Mouse (Mus musculus): Measurements from ENCODE around the gene Cldn6. TPM values are rescaled to one million over a fixed set of nuclear protein-coding genes. Genes with fewer than 3 reads are reported as not detected.

Cldn6 gene
- polyA plus RNA-seq, 1 experiment from 2014 or later, result 12.8 TPM

DNA sequence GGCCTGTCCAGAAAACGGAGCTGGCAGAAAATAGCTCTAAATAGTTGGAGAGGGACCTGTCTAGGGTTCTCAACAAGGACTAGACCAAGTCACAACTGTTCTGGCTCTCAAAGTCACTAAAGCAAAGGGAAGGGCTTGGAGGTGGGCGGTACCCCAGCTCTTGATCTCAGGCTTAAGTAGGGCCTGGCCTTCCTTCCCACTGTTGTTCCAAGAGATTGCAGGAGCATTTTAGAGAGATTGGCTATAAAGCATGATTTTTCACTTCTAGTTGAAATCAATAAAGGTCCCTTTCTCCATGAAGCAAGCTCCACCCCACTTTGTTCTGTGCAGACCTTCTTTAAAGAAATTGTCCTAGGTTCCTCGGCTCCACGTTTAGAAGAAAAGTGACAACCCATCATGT lies 46.4 kb downstream of the Cldn6 start:
- H3K4me1 ChIP-seq (replicated peaks; ENCODE audit: control insufficient read depth, insufficient read depth, low read length), result no peaks in the 10 kb centered on the region
- H3K27ac ChIP-seq (ENCODE audit: low read depth, low read length), result no peak overlapping the region
- peak overlapping the region; percentile 76 for H3K9ac ChIP-seq (ENCODE audit: low read depth, low read length)
- H3K36me3 ChIP-seq (ENCODE audit: control insufficient read depth, insufficient read depth, low read length), result no peaks in the 10 kb centered on the region
- H3K27me3 ChIP-seq (ENCODE audit: control insufficient read depth, insufficient read depth, low read length), result no peaks in the 10 kb centered on the region
- no peak for ATAC-seq (ENCODE audit: low FRiP score)
- H3K4me3 ChIP-seq (ENCODE audit: low read depth, low read length), result no peak overlapping the region
- no peaks in the 10 kb centered on the region for H3K9me3 ChIP-seq (ENCODE audit: control insufficient read depth, low read length)
- peak overlapping the region; percentile 94 for H3K4me2 ChIP-seq (replicated peaks; ENCODE audit: low read depth, low read length)
- no peak for DNase-seq (ENCODE audit: low spot score)
- 60% methylated on average over 4 of the region's 4 CpGs for WGBS

DNA sequence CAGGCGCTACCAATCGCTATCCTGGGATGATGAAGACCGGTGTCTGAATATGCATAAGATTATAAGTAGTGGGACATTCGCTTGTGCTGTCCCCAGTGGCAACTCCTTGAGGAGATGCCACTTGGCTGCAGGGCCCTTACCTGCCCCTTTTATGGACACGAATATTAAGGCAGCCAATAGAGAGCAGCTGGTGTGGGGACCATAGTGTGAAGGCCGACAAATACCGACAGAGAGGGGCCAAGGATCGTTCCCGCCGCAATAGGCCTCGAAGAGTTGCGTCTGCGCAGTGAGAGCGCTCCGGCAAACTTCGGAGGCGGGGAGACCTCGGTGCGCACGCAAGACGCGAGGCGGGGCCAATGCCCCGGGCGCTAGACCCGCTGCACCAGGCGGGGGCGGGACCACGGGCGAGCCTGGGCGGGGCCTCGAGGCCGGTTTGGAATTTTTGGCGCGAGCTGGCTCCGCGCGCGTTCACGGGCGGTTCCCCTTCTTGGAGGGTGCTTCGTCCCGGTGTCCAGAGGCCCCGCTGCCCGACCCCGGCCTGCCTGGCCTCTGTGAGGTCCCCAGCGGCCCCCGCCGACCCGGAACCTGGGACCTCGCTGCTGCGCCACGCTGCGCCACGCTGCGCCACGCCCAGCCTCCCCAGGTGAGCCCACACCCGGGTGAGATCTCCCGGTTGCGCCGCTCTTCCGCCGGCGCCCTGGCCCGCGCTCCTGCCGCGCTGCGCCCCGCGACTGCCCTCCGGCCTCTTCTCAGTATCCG lies 47.1 kb downstream of the Cldn6 start, which contains the start of gene Pkmyt1:
TSS of gene Pkmyt1 (plus strand) at position 338 of the 759 bp plus-strand sequence.
- Histone ChIP-seq H3K4me2 (replicated peaks; ENCODE audit: low read depth, low read length) (peak within 1 kb of the TSS; percentile 94), H3K9me3 (ENCODE audit: control insufficient read depth, low read length) (no peaks in the 10 kb centered on the region), H3K4me3 (ENCODE audit: low read depth, low read length) (peak within 1 kb of the TSS; percentile 85), H3K27ac (ENCODE audit: low read depth, low read length) (peak within 1 kb of the TSS; percentile 56; the same call in 1 of the 2 replicates), H3K36me3 (ENCODE audit: control insufficient read depth, insufficient read depth, low read length) (no peaks in the 10 kb centered on the region), H3K9ac (ENCODE audit: low read depth, low read length) (peak within 1 kb of the TSS; percentile 76), H3K27me3 (ENCODE audit: control insufficient read depth, insufficient read depth, low read length) (no peaks in the 10 kb centered on the region), H3K4me1 (replicated peaks; ENCODE audit: control insufficient read depth, insufficient read depth, low read length) (no peaks in the 10 kb centered on the region)
- peak; percentile 97 for DNase-seq (ENCODE audit: low spot score)
- WGBS, result 3% methylated on average over 72 of the region's 73 CpGs
- peak; percentile 93 for ATAC-seq (ENCODE audit: low FRiP score)

GRCm38 (mm10) chr17:23726758-23727142 lies 47.7 kb downstream of the Cldn6 start:
- peak overlapping the region; percentile 85 for H3K4me3 ChIP-seq (ENCODE audit: low read depth, low read length)
- H3K4me1 ChIP-seq (replicated peaks; ENCODE audit: control insufficient read depth, insufficient read depth, low read length), result no peaks in the 10 kb centered on the region
- H3K36me3 ChIP-seq (ENCODE audit: control insufficient read depth, insufficient read depth, low read length), result no peaks in the 10 kb centered on the region
- ATAC-seq (ENCODE audit: low FRiP score) (peak; percentile 88), DNase-seq (ENCODE audit: low spot score) (peak; percentile 79)
- no peaks in the 10 kb centered on the region for H3K9me3 ChIP-seq (ENCODE audit: control insufficient read depth, low read length)
- peak overlapping the region; percentile 94 for H3K4me2 ChIP-seq (replicated peaks; ENCODE audit: low read depth, low read length)
- WGBS, result under 1% methylated on average over 20 of the region's 20 CpGs
- peak overlapping the region; percentile 56; the same call in 1 of the 2 replicates for H3K27ac ChIP-seq (ENCODE audit: low read depth, low read length)
- no peaks in the 10 kb centered on the region for H3K27me3 ChIP-seq (ENCODE audit: control insufficient read depth, insufficient read depth, low read length)
- peak overlapping the region; percentile 76 for H3K9ac ChIP-seq (ENCODE audit: low read depth, low read length)

DNA sequence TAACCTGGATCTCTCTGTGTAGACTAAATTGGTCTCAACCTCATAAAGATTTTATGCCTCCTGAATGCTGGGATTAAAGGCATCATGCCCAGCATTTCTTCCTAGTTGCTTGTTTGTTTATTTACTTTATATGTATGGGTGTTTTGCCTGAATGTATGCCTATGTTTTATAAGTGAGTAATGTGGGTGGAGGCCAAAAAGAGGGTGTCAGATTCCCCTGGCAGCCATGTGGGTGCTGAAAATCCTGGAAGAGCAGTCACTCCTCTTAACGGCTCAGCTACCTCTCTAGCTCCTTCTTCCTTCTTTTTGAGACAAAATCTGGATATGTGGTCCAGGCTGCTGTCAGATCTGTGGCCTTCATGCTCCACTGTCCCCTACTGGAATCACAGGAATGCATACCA lies 51.4 kb downstream of the Cldn6 start:
- Histone ChIP-seq H3K9me3 (ENCODE audit: control insufficient read depth, low read length) (no peaks in the 10 kb centered on the region), H3K4me1 (replicated peaks; ENCODE audit: control insufficient read depth, insufficient read depth, low read length) (no peaks in the 10 kb centered on the region), H3K4me2 (replicated peaks; ENCODE audit: low read depth, low read length) (no peak overlapping the region), H3K36me3 (ENCODE audit: control insufficient read depth, insufficient read depth, low read length) (no peaks in the 10 kb centered on the region), H3K4me3 (ENCODE audit: low read depth, low read length) (no peak overlapping the region), H3K27me3 (ENCODE audit: control insufficient read depth, insufficient read depth, low read length) (no peaks in the 10 kb centered on the region), H3K9ac (ENCODE audit: low read depth, low read length) (no peak overlapping the region), H3K27ac (ENCODE audit: low read depth, low read length) (no peak overlapping the region)
- no peak for ATAC-seq (ENCODE audit: low FRiP score)
- WGBS, result 75% methylated on average over 1 of the region's 1 CpGs
- DNase-seq (ENCODE audit: low spot score), result no peak

Other genes starting within 250 kb of the Cldn6 start
- gene Vmn2r117, start 199.6 kb upstream of the Cldn6 start, polyA plus RNA-seq (2014; fragmentation: Nextera tagmentation; extraction: Ambion mirVana), result not detected in 2 replicates
- gene Zfp213, start 115.0 kb upstream of the Cldn6 start, polyA plus RNA-seq (2014; fragmentation: Nextera tagmentation; extraction: Ambion mirVana), result 16.1 and 17.4 TPM in 2 replicates
- gene Zfp13, start 79.8 kb upstream of the Cldn6 start, polyA plus RNA-seq (2014; fragmentation: Nextera tagmentation; extraction: Ambion mirVana), result 16.5 and 16.7 TPM in 2 replicates
- gene Zscan10, start 78.4 kb upstream of the Cldn6 start, polyA plus RNA-seq (2014; fragmentation: Nextera tagmentation; extraction: Ambion mirVana), result 0.32 and 0.34 TPM in 2 replicates
- gene Mmp25, start 34.0 kb upstream of the Cldn6 start, polyA plus RNA-seq (2014; fragmentation: Nextera tagmentation; extraction: Ambion mirVana), result 0.82 and 0.99 TPM in 2 replicates
- gene Bicdl2, start 18.7 kb upstream of the Cldn6 start, polyA plus RNA-seq (2014; fragmentation: Nextera tagmentation; extraction: Ambion mirVana), result 0.15 and 0.79 TPM in 2 replicates
- 49.7 and 52.5 TPM in 2 replicates for gene Hcfc1r1, start 5.7 kb upstream of the Cldn6 start, polyA plus RNA-seq (2014; fragmentation: Nextera tagmentation; extraction: Ambion mirVana)
- 56.6 and 56.8 TPM in 2 replicates for gene Thoc6, start 5.4 kb upstream of the Cldn6 start, polyA plus RNA-seq (2014; fragmentation: Nextera tagmentation; extraction: Ambion mirVana)
- gene Tnfrsf12a, start 1.8 kb upstream of the Cldn6 start, polyA plus RNA-seq (2014; fragmentation: Nextera tagmentation; extraction: Ambion mirVana), result 1.2 and 3.3 TPM in 2 replicates
- 4.1 and 6.5 TPM in 2 replicates for gene Cldn9, start 4.8 kb downstream of the Cldn6 start, polyA plus RNA-seq (2014; fragmentation: Nextera tagmentation; extraction: Ambion mirVana)
- gene 1520401A03Rik, start 43.5 kb downstream of the Cldn6 start, polyA plus RNA-seq (2014; fragmentation: Nextera tagmentation; extraction: Ambion mirVana), result 0.08 TPM in 1 of 2 replicates, not detected in the other
- gene Pkmyt1, start 47.1 kb downstream of the Cldn6 start, polyA plus RNA-seq (2014; fragmentation: Nextera tagmentation; extraction: Ambion mirVana), result 30.2 and 31.3 TPM in 2 replicates
- gene Paqr4, start 61.6 kb downstream of the Cldn6 start, polyA plus RNA-seq (2014; fragmentation: Nextera tagmentation; extraction: Ambion mirVana), result 28.0 and 28.9 TPM in 2 replicates
- 2.0 and 2.6 TPM in 2 replicates for gene Kremen2, start 66.6 kb downstream of the Cldn6 start, polyA plus RNA-seq (2014; fragmentation: Nextera tagmentation; extraction: Ambion mirVana)
- gene Flywch1, start 92.4 kb downstream of the Cldn6 start, polyA plus RNA-seq (2014; fragmentation: Nextera tagmentation; extraction: Ambion mirVana), result 127 and 135 TPM in 2 replicates
- gene Flywch2, start 106.8 kb downstream of the Cldn6 start, polyA plus RNA-seq (2014; fragmentation: Nextera tagmentation; extraction: Ambion mirVana), result 27.7 and 30.5 TPM in 2 replicates
- gene Srrm2, start 111.3 kb downstream of the Cldn6 start, polyA plus RNA-seq (2014; fragmentation: Nextera tagmentation; extraction: Ambion mirVana), result 427 and 573 TPM in 2 replicates
- 1,090 and 1,145 TPM in 2 replicates for gene Elob, start 149.9 kb downstream of the Cldn6 start, polyA plus RNA-seq (2014; fragmentation: Nextera tagmentation; extraction: Ambion mirVana)
- gene Prss33, start 156.8 kb downstream of the Cldn6 start, polyA plus RNA-seq (2014; fragmentation: Nextera tagmentation; extraction: Ambion mirVana), result 0.14 TPM in 1 of 2 replicates, not detected in the other
- gene Prss32, start 164.6 kb downstream of the Cldn6 start, polyA plus RNA-seq (2014; fragmentation: Nextera tagmentation; extraction: Ambion mirVana), result not detected in 2 replicates
- 0.92 and 1.6 TPM in 2 replicates for gene Prss41, start 164.9 kb downstream of the Cldn6 start, polyA plus RNA-seq (2014; fragmentation: Nextera tagmentation; extraction: Ambion mirVana)
- gene Prss21, start 188.8 kb downstream of the Cldn6 start, polyA plus RNA-seq (2014; fragmentation: Nextera tagmentation; extraction: Ambion mirVana), result not detected in 2 replicates
- gene Dcpp1, start 201.6 kb downstream of the Cldn6 start, polyA plus RNA-seq (2014; fragmentation: Nextera tagmentation; extraction: Ambion mirVana), result not detected in 2 replicates
- gene Dcpp2, start 201.6 kb downstream of the Cldn6 start, polyA plus RNA-seq (2014; fragmentation: Nextera tagmentation; extraction: Ambion mirVana), result not detected in 2 replicates
- not detected in 2 replicates for gene Dcpp3, start 238.2 kb downstream of the Cldn6 start, polyA plus RNA-seq (2014; fragmentation: Nextera tagmentation; extraction: Ambion mirVana)